Mouse (Mus musculus) cerebellum, adult 18-20 months (tissue): ENCODE data around the gene Mcts2.

ENCODE experiments used
- DNase-seq, 2 experiments: peaks; one replicate each; pipeline ENCODE4 v3.0.0; 2021

Gene Mcts2

GRCm38 (mm10) chr2:152726751-152727335 is 40.0 kb downstream of the Mcts2 start:
- no peak for DNase-seq

GRCm38 (mm10) chr2:152727795-152728510 is 41.1 kb downstream of the Mcts2 start:
- DNase-seq = no peak

- DNase-seq = no peak
Measured at GRCm38 (mm10) chr2:152728594-152728993, 41.8 kb downstream of the Mcts2 start.

- no peak for DNase-seq
Measured at GRCm38 (mm10) chr2:152729013-152729635, 42.3 kb downstream of the Mcts2 start.

GRCm38 (mm10) chr2:152729636-152730020 is 42.8 kb downstream of the Mcts2 start:
- DNase-seq = no peak

- no peak for DNase-seq
Measured at GRCm38 (mm10) chr2:152733201-152733600, 46.4 kb downstream of the Mcts2 start.

DNA sequence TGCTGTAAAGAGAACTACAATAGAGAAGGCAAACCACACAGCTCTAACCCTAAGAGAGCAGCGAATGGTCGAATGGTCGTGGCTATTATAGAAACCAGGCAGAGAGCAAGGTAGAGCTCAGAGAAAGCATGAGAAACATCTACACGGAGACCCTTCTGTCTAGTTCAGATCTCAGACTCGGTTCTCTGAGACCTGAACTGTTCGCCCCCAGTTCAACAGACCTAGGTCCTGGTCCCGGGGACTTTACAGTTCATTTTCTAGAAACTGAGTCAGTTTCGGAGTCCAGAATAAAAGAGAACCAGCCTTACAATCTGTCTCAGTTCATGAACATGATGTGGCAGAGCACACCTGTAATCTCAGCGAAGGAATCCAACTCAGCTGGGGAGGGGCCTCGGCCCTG is 47.7 kb downstream of the Mcts2 start:
- no peak for DNase-seq

- peak; percentile 76 to 84 for DNase-seq
Measured at GRCm38 (mm10) chr2:152734984-152735383, 48.1 kb downstream of the Mcts2 start.

DNA sequence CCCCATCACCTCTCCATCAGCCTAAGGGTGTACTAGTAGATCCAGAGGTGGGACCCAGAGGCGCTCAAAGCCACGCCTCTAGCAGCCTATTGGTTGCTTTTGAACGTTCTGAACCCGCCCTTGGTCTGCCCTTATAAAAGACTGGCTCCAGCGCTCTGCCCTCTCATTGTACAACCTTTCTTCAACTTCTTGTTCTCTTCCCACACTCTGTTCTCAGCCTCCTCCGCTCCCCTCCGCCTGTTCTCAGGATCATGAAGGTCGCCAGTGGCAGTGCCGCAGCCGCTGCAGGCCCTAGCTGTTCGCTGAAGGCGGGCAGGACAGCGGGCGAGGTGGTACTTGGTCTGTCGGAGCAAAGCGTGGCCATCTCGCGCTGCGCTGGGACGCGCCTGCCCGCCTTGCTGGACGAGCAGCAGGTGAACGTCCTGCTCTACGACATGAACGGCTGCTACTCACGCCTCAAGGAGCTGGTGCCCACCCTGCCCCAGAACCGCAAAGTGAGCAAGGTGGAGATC is 49.3 kb downstream of the Mcts2 start, which contains the start of gene Id1:
Gene Id1 (plus strand): TSS at position 162 of the 512 bp plus-strand sequence.
- peak; percentile 39 to 55 for DNase-seq

DNA sequence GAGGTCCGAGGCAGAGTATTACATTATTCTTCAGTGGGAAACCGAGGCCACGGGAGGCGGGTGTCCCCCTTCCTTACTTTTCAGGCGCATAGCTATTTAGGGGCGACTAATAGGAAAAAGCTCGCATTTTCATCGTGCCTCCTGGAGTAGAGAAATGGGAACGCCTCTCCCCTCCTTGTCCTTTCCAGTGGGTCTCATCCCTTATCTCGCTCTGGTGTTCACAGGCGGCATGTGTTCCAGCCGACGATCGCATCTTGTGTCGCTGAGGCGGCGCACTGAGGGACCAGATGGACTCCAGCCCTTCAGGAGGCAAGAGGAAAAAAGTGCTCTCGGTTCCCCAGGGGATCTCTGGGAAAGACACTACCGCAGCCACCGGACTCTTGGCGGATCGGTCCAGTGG is 49.9 kb downstream of the Mcts2 start:
- DNase-seq = peak; percentile 28 to 45
